Mouse (Mus musculus): Measurements from ENCODE around the gene Dmkn.

Dmkn gene

DNA sequence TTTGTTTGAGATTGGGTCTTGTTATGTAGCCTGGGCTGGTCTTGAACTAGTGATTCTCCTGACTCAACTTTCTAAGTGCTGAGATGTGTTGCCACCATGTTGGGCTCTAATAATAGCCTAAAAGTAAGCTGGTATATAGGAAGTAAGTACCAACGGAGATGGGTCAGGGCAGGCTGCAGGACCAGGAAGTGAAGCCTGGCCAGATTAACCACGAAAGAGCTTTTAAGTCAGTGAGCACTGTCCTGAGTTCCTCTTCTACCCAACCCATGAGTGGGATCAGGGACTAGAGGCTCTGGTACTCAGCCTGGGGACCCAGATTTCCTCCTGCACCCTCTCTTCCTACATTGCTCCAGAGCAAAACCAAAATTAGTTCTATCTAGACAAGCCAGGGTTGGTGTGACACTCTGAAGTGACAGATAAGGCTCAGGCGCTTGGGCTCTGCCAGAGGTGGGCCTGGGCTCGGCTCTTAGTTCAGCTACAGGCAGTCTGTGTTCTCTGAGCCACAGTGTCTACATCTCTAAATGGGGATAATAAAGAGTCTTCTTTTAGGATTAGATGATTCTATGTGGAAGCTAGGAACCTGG is 1.7 kb upstream of the Dmkn start:
- no peak for DNase-seq (ENCODE audit: low spot score in 2 of 2)

DNA sequence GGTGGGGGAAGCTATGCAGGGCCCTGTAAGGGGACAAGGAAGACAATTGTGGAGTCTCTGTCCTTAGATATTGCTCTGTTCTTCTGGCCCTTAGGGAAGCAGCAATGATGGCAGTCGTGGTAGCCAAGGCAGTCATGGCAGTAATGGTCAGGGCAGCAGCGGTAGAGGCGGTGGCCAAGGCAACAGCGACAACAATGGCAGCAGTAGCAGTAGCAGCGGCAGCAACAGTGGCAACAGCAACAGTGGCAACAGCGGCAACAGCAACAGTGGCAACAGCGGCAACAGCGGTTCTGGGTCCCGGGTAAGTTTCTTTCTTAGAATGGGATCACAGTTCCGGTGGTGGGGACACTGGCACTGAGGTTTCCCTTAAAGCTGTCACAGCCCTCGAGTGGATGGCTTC is 1.6 kb downstream of the Dmkn start:
- DNase-seq (ENCODE audit: low spot score in 2 of 2): no peak

DNA sequence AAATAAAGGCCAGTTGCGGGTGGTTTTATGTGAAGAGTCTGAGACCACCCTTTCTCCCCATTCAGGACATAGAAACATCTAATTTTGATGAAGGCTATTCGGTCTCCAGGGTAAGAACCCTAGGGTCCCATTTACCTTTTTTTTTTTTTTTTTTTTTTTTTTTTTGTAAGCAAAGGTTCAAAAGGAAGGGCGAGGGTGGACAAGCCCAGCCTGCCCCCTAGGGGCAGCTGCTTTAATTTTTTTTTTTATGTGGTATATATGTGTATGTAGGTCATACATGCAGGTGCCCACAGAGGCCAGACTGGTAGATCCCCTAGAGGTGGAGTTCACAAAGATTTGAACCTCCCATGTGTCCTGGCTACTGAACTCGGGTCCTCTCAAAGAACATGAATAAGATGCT is 2.9 kb downstream of the Dmkn start:
- no peak for DNase-seq (ENCODE audit: low spot score in 2 of 2)

DNA sequence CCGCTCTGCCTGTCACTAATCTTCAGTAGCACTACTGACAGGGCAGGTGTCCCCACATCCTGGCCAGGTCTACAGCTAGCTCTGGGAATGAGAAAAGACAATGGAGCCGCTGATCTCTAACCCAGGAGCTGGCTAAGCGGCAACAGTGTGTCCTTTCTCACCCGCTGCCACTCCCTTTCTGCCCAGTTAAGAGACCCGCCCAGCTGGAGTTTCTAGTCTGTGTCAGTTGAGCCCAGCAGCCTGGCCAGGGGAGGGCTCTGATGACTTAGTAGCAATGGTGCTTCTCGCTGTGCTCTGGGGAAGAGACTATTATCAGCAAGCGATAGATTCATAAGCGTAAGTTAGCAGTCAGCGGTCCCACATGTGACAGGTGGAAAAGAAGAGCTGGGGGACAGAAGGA is 5.7 kb downstream of the Dmkn start:
- DNase-seq (ENCODE audit: low spot score in 2 of 2): no peak

DNA sequence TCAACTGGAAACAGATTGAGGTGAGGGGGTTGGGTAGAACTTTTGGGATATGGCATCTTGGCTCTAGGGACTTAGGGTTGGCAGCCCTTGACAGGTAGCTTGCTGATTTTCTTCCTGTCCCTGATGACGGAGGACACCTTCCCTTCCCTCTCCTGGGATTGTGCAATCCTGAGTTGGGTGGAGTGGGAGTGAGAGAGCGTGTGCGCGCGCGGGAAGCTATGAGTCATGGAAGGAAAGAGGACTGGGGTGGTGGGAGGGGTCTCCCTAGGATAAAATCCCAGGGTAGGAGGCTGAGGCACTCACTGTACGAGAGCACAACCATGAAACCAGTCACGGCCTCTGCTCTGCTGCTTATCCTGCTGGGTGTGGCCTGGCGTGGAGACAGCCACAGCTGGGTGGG is 12.5 kb downstream of the Dmkn start:
- no peak for DNase-seq (ENCODE audit: low spot score in 2 of 2)

DNA sequence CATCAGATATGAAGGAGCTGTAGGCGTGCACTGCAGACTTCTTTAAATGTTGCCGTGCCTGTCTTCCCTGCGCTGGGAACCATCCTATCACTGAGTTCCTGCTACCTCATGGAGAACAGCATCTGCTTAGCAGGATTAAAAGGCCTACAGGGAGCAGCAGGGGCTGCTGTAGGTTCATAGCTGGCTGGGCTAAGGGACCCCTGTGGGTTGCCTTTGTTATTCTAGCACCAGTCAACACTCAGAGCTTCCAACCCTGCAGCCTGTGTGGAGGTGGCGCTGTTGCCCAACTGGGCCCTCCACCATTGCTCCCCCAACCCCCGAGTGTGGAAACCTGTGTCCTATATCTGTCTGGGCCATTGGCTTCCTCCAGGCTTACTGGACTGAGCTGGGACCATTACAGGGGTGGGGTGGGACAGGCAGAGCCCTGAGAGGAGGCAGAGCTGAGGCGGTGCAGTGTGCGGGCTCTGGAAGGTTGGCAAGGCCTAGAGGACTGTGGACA is 13.6 kb downstream of the Dmkn start:
- DNase-seq (ENCODE audit: low spot score in 2 of 2): no peak

DNA sequence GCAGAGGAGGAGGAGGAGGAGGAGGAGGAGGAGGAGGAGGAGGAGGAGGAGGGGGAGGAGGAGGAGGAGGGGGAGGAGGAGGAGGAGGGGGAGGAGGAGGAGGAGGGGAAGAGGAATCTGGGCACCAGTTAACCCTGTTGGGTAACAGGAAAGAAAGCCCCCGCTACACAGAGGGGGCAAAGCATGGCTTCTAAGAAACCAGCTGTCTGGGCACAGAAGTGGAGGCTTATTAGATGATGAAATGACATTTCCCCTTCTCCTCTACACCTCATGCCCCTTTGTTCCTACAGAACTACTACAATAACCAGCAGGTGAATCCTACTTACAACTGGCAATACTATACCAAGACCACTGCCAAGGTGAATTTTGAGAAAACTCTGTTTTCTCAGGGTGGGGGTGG is 14.4 kb downstream of the Dmkn start:
- no peak for DNase-seq (ENCODE audit: low spot score in 2 of 2)

DNA sequence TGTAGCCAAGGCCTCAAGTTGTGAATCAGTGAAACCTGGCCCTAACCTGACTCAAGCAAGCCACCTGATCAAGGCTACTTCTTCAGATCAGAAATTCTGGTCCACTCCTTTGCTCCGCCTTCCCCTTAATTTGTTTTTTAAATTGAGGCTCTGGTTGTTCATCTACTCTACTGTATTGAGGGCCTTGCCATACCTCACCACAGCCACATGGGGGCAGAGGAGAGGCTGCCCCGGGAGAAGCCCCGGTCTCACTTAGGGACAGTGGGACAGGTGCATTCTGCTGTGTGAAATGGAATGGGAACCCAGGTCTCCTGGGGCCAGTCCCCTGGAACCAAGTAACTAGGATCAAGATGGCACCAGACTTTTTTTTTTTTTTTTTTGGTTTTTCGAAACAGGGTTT is 18.2 kb downstream of the Dmkn start:
- no peak for DNase-seq (ENCODE audit: low spot score in 2 of 2)

DNA sequence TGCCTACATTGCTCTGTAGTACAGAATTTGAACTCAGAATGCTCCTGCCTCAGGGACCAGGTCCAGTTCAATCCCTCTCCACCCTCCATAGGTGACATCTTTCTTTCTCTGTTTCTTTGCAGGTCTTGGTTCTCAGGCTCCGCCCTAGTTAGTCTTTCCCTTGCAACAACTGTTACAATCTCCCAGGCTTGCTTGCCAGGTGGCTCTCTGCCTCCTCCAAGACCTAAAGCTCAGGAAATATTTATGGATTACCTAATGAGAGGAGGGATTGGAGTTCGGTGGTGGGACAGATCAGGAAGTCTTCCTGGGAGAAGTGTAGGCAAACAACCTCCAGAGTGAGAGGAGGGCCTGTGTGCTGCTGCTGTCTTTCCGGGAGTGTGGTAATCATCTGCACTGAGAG is 19.1 kb downstream of the Dmkn start:
- DNase-seq (ENCODE audit: low spot score in 2 of 2): no peak

DNA sequence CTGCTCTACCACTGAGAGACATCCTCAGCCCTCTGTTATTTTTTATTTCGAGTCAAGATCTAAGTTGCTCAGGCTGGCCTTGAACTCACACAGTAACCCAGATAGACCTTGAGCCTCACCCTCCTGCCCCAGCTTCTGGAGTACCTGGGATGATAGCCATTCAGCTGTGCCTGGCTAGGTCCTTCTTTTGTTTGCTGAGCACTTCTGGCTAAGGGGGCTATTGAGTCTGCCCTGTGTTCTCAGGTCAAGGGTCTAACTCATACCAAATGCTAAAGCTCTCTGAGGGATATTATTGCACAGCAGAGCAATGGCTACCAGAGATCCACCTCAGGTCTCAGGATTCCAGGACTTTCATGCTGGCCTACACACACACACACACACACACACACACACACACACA is 21.6 kb downstream of the Dmkn start:
- no peak for DNase-seq (ENCODE audit: low spot score in 2 of 2)

DNA sequence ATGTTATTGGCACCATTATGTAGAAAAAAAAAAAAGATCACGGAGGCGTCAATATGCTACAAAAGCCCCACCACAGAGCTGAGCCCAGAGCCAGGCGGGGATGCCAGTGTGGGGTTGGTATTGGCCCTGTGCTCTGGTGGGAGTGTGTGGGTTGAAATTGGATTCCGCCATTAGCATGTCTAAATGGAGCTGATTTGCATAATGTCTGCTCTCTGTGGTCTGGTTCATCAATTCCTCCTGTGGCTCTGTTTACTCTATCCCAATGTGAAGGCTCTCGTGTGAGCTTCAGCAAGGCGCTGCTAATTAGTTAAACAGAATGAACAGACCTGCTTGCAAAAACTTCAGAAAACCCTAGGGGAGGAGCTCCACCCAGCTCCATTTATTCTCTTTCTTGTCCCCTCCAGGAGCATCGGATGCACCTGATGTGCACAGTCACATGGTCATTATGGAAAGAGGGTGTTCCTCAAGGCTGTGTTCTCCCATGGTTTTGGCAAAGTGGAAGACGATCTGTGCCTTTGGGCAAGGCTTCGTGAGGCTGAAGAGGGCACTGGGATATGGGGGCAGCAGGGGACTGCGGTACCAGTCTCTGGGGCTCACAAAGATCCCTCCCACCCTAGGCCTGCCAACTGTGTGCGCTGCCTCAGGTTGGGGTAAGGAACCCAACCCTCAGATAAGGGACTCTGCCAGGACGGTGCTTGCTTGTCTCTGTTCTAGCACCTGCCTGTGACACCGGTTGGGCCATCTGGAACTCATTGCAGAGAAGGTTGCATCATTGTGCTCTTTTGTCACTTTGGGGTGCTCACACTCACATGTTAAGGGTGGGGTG is 22.4 kb downstream of the Dmkn start:
- DNase-seq (ENCODE audit: low spot score in 2 of 2): no peak

DNA sequence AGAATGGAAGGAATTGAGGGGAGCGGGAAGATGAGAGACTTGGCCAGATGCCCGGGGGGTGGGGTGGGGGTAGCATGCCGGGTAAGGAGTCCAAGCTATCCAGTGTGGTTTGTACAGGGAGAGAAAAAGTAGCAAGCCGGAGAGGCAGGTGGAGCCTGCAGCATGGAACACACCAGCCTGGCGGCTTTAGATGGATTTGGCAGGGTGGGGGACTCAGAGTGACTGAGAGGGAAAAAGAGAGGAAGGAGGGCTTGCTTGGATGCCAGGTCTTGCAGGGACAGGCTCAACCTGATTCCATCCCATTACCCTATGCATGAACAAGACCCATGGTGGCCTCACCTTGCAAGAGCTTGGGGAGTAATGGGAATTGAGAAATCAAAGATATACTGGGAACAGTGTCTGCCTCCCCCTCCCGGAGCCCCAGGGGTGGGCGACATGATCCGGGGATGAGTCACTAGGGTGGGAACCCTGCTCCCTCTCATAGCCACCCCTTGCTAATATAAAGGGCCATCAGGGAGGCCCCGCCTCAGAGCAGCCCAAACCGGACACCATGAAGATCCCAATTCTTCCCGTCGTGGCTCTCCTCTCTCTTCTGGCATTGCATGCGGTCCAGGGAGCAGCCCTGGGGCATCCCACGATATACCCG is 23.9 kb downstream of the Dmkn start, which contains the start of gene Krtdap:
TSS of gene Krtdap (plus strand) at position 520 of the 646 bp plus-strand sequence.
- no peak for DNase-seq (ENCODE audit: low spot score in 2 of 2)

DNA sequence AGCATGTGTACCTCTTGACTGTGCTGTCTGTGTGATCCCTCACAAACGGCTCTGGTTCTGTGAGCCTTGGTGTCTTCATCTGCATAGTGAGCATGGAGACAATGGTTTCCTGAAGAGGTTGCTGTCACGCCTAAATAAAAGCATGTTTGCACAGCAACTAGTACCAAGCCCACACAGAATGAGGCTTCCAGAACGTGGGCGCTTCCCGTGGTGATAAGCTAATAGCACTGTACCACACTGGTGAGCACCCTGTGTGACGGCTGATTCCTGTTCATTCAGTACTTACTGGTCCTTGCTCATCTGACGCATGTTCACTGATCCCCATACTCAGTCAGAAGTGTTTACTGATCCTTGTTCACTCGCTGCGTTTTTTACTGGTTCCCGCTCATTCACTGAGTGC is 26.6 kb downstream of the Dmkn start:
- no peak for DNase-seq (ENCODE audit: low spot score in 2 of 2)

DNA sequence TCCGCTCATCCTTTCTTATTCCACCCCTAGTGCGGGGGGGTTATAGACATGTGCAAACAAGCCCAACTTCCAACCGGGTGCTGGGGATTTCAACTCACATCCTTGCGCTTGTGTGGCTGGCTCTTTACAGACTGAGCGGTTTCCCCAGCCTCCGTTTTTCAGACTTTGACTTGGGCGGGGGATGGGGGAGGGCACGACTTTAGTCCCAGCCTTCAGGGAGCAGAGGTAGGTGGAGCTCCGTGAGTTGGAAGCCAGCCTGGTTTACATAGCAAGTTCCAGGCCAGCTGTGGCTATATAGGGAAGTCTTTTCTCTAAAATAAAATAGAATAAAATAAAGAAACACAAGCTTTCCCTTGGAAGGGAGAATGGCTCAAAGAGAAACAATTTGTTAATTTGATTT is 28.4 kb downstream of the Dmkn start:
- no peak for DNase-seq (ENCODE audit: low spot score in 2 of 2)

DNA sequence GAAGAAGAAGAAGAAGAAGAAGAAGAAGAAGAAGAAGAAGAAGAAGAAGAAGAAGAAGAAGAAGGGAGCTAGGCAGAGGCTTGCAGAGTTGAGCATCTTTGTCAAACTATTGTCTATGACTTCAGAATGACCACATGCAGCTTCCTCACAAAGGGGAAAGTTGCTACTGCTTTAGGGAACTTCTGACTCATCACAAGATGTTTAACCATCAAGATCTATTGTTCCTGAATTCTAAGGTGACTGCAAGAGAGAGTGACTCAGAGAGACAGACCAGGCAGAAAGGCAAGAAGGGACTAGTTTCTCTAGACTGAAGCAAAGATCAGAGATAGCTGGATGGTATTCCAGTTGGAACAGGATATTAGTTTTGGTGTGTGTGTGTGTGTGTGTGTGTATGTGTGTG is 31.4 kb downstream of the Dmkn start:
- no peak for DNase-seq (ENCODE audit: low spot score in 2 of 2)

DNA sequence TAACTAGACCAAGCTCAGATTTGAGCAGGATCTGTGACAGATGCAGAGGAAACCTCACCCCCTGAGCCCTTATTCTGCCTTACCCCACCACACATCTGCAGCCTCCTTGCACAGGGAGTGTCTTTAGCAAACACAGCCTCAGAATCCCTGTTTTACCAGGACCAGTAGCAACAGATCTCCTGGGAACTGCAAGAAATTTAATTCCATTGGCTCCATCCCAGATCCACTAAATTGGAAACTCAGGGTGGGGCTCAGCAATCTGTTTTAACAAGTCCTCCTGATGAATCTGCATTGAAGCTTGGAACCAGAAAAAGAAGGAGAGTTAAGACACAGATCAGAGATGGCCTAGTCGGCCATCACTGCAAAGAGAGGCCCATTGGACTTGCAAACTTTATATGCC is 33.2 kb downstream of the Dmkn start:
- no peak for DNase-seq (ENCODE audit: low spot score in 2 of 2)

DNA sequence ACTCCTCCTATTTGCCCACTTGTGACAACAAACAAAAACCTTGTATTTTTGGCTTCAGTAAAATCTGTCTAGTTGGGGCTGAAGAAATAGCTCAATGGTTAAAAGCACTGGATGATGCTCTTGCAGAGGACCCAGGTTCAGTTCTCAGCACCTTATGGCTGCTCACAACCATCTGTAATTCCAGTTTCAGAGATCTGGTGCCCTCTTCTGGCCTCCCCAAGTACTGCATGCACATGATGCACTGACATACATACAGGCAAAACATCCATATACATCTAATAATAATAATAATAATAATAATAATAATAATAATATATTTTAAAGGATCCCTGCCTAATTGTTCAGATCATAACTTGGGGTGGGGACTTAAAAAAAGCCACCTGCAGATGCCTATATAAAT is 37.1 kb downstream of the Dmkn start:
- no peak for DNase-seq (ENCODE audit: low spot score in 2 of 2)

DNA sequence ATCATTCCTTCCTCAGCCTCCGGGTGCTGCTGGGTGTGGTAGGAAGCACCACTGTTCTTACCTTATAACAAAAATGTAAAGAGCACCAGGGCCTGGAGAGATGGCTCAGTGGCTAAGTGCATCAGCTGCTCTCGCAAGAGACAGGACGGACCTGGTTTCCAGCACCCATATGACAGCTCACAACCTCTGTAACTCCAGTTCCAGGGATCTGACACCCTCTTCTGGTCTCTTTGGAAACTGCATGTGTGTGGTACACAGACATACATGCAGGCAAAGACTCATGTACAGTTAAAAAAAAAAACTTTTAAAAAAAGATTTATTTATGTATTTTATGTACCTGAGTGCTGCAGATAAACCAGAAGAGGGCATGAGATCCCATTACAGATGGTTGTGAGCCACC is 39.7 kb downstream of the Dmkn start:
- no peak for DNase-seq (ENCODE audit: low spot score in 2 of 2)

DNA sequence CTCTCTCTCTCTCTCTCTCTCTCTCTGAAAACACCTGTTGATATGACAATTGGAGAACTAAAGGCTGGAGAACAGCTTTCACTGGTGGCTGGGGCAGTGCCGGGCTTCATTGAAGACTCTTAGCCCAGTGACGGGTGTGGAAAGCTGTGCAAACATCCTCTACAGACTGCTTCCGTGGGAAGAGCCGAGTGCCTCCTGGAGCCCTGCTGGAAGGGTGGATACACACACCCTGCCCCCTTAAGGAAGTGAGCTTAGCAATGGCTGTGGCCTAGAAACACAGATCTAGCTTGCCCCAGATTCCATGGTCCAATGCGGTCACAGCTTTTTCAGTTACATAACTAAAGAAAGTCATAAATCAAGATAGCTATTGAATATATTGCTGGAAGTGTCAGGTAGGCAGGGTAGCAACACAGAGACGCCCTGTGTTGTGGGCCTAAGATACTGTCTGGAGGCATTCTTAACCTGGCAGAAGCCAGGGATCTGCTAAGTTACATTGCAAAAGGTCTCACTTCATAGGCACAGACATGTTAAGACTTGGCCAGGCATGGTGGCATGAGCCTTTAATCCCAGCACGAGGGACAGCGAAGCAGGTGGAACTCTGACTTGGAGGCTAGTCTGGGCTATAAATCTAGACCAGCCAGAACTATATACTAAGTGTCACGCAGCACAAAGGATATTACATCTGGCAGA is 40.6 kb downstream of the Dmkn start:
- DNase-seq (ENCODE audit: low spot score in 2 of 2): no peak

DNA sequence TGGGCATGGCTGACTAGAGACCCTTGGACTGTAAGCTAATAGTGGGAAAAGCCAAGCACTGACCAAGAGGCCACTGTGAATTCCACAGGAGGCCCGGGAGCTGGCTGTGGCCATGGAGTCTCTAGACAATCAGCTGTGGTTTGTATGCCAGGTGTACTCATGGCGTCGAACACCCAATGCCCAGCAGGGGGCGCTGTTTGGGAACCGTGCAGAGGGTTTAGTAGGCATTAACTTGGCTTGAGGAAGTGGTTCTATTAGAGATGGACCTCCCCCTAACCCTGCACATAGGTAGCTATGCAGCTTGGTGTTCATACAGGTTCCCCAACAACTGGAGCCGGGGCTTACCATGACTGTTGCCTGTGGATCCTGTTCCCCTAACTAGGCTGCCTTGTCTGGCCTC is 42.4 kb downstream of the Dmkn start:
- no peak for DNase-seq (ENCODE audit: low spot score in 2 of 2)

DNA sequence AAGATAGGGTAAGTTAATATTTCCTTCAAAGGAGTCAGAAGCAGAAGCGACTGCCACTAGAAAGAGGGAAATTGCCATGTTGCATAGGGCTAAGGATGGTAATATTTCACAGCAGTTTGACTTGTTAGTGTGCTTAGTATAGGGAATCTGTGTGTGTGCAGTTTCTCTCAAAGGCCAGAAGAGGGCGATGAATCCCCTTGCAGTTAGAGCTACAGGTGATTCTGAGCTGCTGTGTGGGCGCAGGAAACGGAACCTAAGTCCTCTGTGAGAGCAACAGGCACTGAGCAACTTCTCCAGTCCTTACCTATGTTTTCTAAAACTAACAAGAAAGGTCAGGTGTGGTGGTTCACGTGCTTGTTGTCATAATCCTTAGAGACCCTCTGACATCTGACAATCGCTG is 46.8 kb downstream of the Dmkn start:
- no peak for DNase-seq (ENCODE audit: low spot score in 2 of 2)

DNA sequence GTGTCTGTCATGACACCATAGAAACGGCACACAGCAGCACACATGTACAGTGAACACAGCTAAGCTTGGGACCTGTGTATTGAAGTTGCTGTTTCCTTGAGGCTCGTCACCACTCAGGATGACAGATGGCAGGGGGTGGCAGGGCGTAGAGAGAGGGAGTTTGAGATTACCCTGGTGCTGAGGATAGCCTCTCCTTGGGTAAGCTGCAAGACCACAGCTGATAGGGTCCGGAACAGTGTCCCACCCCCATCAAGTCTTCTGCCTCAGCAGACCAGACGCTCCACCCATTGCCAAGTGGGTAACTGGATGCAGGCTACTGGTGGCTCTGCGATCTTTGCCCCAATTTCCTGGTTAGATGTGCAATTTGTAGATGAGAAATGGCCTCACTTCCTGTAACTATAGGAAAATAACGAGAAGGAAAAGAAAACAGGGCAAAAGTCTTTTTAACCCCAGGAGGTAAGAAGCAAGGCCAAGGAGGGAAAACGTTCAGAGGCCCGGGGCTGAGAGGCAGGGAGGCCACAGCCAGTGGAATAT is 48.3 kb downstream of the Dmkn start:
- DNase-seq (ENCODE audit: low spot score in 2 of 2): no peak
